Mouse (Mus musculus) monocyte, adult 5-6 weeks (primary cell): Measurements from ENCODE around the gene Mgst2. TPM values are rescaled to one million over a fixed set of nuclear protein-coding genes. Genes with fewer than 3 reads are reported as not detected.

Experiments used
- ATAC-seq: fragments of 153-309, 156-312 bp; replicated peaks from 2 replicates; pipeline ENCODE4 v1.8.0; 2017; ENCODE audit warnings: mild to moderate bottlenecking; ENCODE audit not compliant: low TSS enrichment, insufficient number of reproducible peaks, severe bottlenecking, poor library complexity, low FRiP score
- total RNA-seq: library from RNA; stranded (forward); fragments of 200-1000, 200-491, 200-594 nt; gene quantifications from 3 replicates; pipeline ENCODE4 v1.2.3, GENCODE M21; 2017

Gene Mgst2
- total RNA-seq, 1 experiment from 2014 or later = 6.7 TPM

DNA sequence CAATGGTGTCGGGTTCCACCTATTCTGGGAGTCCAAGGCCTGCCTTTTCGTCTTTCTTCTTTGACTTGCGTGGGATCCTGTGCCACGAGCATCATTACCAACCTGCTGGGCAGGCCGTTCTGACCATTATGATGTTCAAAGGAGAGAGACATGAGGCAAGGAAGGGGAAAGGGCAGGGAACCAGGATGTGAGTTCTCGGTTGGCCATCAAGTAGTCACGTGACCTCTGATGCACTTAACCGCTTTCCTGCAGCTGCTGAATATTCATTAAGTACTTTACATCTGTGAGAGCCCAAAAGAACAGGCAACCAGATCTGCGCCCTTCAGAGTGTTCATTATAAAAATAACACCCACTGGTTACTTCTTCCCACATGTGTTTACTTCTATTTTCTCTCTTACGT, 33.0 kb downstream of the Mgst2 start:
- ATAC-seq = no peak

DNA sequence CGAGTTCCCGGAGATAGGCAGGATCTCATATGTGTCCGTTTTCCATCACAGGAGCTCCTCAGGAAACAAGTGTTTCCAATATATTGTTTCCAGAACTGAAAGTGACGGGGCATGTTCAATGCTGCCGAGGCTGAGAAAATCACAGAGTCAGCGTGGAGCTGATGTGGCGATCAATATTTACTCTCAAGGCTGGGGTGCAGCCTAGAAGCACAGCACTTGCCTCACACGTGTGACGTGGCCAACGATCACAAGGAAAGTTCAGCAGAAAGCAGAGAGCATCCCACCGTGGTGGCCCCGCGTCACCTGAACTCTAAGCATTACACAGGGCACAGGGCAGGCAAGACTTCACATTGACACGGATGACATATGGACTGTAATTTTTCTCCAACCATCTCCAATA, 34.4 kb downstream of the Mgst2 start:
- ATAC-seq = no peak

- no peak for ATAC-seq
Measured at GRCm38 (mm10) chr3:51695713-51696112, 35.6 kb downstream of the Mgst2 start.

- no peak for ATAC-seq
Measured at GRCm38 (mm10) chr3:51697931-51698330, 37.8 kb downstream of the Mgst2 start.

DNA sequence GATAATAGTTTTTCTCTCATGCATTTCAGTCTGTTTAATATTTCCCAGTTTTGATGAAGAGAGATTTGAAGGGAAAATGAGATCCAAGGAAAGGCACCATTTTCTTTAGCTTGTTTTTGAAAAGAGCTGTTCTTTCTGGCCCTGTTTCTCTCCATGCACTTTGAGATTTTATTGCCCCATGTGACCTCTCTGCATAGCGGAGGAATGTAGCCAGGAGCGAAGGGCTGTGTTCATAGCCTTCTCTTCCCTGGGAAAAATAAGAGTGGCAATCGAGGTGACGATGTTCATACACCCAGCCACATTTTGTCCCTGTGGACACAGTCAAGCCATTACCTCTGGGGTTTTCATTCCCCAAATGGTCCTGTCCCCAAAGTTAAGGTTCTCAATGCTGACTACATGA, 40.0 kb downstream of the Mgst2 start:
- ATAC-seq = no peak

DNA sequence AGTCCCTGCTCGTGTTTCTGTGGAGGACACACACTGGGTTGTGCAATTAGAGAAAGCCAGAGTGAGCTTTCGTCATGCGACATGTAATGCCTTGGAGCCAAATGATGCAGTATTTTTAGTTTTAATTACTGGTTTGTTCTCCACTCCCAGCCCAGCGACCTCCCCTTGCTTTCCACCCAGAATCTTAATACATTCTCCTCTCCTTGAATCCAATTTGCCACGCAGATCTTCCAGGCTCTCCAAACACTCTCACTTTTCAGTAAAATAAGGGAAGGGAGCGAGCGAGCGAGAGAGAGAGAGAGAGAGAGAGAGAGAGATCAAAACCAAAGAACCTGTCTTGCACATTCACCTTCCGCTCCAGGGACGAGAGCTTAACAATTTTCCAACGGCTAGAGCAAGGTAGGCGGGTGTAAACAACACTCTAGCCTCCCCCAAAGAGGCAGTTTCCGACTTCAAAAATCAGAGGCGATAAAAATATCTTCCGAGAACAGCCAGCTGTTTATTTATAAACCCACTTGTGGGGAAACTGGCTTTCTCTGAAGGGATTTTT, 40.6 kb downstream of the Mgst2 start:
- ATAC-seq = no peak

- peak; percentile 15; the same call in 1 of the 2 replicates for ATAC-seq
Measured at GRCm38 (mm10) chr3:51701281-51701751, 41.2 kb downstream of the Mgst2 start.

DNA sequence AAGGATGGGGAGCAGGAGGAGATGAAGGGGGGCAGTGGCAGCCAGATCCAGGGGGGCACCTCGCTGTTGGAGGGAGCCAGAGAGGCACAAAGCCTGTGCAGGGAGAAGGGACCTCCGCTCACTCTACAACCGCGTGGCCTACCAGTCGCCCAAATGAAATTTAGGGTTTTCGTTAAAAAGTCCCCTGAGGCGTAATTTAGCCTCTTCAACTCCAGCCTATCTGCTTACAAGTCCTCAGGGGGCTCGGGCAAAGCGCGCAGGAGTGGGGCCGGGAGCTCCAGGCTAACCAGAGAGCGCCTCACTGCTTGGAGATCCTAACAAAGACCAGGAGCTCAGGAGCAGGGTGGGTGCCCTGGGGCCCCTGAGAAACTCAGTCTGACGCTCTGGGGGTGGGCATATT, 41.8 kb downstream of the Mgst2 start:
- no peak for ATAC-seq

DNA sequence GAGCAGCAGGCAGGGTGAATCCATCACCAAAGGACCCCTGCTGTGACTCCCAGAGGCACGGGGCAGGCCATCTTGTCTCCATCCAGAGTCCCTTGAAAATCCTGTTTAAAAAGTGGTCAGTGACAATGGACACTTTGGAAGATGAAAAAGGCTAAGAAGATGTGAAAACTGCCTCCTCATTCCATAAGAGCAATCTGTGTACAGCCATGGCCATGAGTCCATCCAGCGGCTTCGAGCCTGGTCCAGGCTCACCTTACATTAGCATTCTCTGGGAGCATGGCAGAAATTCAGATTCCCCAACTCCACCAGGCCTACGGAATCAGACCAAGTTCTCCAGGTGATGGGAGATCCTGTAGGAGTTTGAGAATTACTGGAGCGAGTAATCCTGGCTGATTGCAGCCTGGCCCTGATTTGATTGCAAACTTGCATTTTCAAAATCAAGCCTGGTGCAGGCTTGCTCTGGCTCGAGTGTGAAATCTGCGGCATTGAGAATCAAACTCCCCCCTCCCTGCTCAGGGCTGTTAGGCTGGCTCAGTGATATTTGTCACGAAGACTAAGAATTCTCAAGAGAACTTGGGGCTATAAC, 42.6 kb downstream of the Mgst2 start:
- no peak for ATAC-seq

- ATAC-seq = no peak
Measured at GRCm38 (mm10) chr3:51703478-51703877, 43.3 kb downstream of the Mgst2 start.

DNA sequence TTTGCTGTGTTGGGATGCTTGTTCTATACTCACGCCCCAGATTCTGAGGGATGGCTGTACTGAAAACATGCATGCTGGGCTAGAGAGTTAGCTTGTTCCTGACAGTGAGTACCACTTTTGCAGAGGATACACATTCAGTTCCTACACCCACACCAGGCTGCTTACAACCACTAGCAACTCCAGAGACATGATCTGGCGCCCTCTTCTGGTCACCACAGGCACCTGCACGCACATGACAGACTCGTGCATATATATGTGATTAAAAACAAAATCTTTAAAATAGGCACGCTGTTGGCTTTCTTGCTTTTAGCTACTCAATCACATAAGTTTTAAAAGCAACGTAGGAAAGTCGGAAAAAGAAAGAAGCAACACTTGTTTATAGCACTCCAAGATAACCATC, 45.1 kb downstream of the Mgst2 start:
- no peak for ATAC-seq

DNA sequence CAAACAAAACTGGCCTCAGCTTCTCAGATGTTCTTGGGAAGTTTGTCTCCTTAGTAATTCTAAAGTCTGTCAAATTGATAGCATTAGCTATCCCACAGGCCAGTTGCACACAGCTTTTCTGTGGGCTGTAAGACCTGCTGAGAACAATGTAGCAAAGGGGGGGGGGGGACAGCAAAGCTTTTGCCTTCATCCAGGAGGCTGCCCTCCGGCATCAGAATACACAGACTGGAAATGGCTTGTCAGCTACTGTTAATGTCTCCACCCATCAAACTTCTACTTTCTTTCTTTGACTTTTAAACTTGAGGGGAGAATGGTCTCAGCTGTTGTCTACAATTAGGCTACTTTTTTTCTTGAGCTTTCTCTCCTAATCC, 48.2 kb downstream of the Mgst2 start:
- ATAC-seq = no peak

DNA sequence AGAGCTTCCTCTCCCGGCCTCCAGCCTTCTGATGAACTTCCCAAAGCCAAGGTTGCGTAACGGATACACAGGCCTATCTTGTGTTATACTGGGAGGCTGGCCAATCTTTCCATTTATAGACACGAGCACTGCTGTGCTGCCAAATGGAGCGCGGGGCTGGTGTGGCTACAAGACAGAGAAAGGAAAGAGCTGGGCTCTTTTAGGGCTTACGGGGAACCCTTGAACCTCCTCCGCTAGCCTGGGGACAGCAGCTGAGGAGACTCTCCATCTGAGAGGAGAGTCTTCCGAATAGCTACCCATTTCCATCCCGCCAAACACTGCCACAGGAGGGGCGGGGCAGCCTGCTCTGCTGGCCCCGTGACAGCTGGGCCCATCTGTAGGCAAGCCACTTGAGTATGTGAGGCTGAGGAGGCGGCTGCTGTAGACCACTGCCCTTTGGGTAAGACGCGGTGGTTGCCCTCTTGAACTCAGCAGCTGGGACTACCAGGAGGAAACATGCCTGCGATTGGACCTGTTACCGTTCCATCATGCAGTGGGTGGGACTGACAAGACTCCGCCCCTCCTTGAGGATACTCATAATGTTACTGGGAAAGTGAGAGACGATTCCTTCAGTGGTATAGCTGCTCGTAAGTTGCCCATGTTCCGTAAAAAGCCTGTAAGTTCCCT, 48.7 kb downstream of the Mgst2 start:
- ATAC-seq = peak; percentile 37; the same call in 1 of the 2 replicates

DNA sequence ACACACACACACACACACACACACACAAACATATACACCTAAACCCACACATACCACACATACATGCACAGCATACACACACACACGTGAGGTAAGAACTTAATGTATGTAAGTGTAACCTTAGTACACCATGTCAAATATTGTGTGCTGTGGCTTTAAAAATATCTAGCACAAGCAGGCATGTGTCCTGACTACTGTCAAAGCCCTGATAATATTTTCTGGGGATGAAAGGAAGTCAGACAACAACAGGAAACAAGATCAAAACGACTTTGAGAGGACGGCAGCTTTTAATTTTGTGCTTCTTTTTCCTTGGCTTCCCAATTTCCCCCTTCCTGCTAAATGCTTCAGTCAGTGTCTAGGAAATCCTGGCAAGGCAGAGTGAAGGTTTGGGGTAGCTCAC, 52.2 kb downstream of the Mgst2 start:
- no peak for ATAC-seq

- ATAC-seq = no peak
Measured at GRCm38 (mm10) chr3:51713233-51713632, 53.1 kb downstream of the Mgst2 start.

- no peak for ATAC-seq
Measured at GRCm38 (mm10) chr3:51714469-51714868, 54.3 kb downstream of the Mgst2 start.

- no peak for ATAC-seq
Measured at GRCm38 (mm10) chr3:51717455-51717854, 57.3 kb downstream of the Mgst2 start.

DNA sequence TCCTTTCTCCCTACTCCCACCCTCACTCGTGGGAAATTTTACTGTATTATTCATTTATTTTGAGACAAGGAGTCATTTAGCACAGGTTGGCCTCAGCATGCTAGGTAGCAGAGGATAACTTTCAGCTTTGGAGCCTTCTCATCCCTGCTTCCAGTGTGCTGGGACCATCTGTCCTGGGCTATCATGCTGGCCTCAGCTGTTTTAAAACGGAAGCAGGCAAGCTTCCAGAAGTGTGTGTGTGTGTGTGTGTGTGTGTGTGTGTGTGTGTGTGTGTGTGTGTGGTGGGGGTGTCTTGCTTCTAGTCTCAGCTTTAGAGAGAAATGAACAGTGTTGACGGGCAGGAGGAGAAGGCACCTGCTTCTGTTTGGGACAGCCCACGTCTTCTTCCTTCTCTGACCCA, 57.7 kb downstream of the Mgst2 start:
- ATAC-seq = no peak

DNA sequence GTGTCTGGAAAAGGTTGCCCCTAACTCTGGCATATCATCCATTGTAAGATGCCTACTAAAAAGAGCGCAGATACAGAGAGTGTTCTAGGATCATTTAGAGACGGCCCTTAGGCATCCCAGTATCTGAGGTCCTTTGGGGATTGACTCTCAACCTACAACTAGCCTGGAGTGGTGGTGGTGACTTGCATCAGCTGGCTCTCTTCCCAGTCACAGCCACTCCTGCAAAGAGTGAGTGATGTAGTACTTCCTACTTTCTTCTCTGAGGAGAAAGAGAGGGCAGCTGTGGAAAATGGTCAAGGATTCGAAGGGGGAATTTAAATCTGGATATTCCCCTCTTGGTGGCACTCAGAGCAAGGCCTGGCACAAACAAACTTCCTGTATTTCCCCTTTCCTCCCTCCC, 59.2 kb downstream of the Mgst2 start:
- ATAC-seq = no peak

DNA sequence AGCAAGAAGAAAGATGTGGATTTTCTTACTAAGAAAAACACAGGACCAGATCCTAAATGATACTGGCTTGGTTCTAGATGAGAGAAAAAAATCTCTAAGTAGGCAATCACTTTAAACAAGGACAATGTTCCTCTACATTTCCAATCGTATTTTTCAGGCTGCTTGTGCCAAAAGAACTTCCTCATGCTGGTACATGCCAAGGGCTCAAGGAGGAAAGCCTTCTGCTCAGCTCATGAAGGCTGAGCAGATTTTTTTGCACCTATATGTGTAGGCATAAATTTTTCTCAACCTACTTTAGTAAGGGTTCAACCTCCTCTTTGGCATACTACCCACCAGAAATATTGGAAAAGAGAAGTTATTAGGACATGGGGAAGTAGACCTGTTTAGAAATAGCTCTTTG, 59.8 kb downstream of the Mgst2 start:
- no peak for ATAC-seq
